Mouse (Mus musculus): ENCODE data around the gene Cryzl1. TPM values are rescaled to one million over a fixed set of nuclear protein-coding genes. Genes with fewer than 3 reads are reported as not detected.

Cryzl1 gene
- 10 to 100 TPM; 65.7 to 82.1 TPM for polyA plus RNA-seq (2017; shearing (Covaris generic))

- peak; percentile 79 for ATAC-seq
Measured at GRCm38 (mm10) chr16:91728123-91729065, at the start of gene Cryzl1. Cryzl1 (minus strand) TSS chr16:91728975.

- no peak for ATAC-seq
Measured at GRCm38 (mm10) chr16:91772586-91772985, 43.8 kb upstream of the Cryzl1 start.

GRCm38 (mm10) chr16:91771334-91771733 is 42.6 kb upstream of the Cryzl1 start:
- ATAC-seq: no peak

GRCm38 (mm10) chr16:91770662-91771061 is 41.9 kb upstream of the Cryzl1 start:
- no peak for ATAC-seq

DNA sequence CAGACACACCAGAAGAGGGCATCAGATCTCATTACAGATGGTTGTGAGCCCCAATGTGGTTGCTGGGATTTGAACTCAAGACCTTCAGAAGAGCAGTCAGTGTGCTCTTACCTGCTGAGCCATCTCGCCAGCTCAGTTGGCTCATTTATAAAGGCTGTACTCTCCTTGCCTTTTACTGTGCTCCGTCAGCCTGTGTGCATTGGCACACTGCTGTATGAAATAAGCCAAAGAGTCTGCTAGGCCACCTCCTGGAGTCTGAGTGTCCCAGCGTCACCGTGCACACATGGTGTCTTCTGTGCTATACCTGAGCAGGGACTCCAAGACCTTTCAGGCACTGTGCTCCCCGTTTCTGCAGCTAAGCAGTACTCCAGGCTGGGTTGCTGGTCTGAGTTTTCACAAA is 41.1 kb upstream of the Cryzl1 start:
- ATAC-seq: no peak

DNA sequence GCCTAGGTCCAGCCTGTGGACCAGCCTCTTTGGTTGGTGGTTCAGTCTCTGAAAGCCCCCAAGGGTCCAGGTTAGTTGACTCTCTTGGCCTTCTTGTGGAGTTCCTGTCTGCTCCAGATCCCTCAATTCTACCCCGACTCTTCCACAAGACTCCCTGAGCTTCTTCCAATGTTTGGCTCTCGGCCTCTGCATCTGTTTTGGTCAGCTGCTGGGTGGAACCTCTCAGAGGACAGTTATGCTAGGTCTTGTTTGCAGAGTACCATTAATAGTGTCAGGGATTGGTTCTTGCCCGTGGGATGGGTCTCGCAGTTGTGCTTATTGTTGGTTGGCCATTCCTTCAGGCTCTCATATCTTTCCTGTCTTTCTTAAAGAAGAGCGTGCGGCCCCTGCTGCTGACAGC is 39.8 kb upstream of the Cryzl1 start:
- ATAC-seq: no peak

DNA sequence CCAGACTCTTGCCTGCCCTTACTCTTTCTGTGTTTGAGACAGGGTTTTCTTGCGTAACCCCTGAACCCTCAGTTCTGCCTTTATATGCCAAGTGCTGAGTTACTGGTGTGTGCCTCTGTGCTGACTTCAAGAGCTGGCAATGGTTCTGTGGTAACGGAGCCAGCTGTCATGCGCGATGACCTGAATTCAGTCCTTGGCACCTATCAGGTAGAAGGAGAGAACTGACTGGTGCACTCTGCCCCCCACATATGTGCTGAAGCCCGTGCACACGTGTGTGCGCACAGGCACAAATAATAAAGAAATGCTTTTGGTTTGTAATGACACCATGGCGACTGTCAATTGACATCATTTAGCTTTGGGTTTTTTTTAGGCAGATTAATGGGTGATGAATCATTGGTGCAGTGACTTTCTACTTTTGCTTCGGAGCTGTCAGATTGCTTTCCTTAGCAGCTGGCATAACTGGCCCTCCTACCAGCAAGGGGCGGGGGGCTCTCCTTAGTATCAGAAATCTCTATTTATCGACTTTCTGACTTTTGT is 38.5 kb upstream of the Cryzl1 start:
- ATAC-seq: no peak

- no peak for ATAC-seq
Measured at GRCm38 (mm10) chr16:91765816-91766210, 37.0 kb upstream of the Cryzl1 start.

DNA sequence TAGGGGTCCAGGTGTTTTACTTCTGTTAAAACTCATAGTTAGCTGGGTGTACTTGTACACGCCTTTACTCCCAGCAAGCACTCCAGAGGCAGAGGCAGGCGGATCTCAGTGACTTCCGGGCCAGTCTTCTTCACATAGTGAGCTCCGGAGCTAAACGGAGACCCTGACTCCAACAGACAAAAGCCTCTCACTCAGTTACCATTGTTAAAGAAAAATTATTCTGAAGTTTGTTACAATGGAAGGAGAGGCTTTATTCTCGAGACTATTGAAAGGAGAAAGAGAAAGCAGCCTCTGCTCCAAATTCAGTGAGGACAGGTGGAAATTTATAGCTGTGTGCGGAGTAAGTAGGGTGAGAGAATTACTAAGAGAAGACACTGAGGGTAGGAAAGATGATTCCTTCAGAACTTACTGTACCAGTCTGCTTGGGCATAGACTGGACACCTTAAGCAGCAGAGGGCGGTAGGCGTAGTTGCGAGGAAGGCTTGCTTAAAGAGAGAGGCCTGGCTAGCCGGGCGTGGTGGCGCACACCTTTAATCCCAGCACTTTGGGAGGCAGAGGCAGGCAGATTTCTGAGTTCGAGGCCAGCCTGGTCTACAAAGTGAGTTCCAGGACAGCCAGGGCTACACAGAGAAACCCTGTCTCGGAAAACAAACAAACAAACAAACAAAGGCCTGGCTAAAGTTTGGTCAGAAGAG is 36.5 kb upstream of the Cryzl1 start:
- no peak for ATAC-seq

- no peak for ATAC-seq
Measured at GRCm38 (mm10) chr16:91764414-91764813, 35.6 kb upstream of the Cryzl1 start.

DNA sequence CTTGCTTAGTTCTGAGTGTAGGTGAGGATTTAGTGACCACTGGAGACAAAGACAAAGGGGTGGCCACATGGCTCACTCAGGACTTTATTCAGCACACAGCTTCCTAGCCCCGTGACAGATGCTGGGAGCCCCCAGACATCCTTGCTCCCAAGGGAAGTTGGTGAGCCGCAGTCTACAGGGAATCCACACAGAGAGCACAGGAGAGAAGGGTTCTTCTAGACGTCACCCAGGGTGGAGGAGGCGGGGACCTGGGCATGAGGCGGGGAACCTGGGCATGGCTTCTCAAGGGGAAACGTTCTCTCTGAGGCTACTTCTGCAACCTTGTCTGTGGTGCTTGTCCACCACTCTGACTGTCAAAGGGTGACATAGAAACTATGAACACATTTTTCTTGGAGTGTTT is 35.2 kb upstream of the Cryzl1 start:
- no peak for ATAC-seq

GRCm38 (mm10) chr16:91762476-91762875 is 33.7 kb upstream of the Cryzl1 start:
- ATAC-seq: no peak

GRCm38 (mm10) chr16:91761761-91762160 is 33.0 kb upstream of the Cryzl1 start:
- ATAC-seq: no peak

- ATAC-seq: no peak
Measured at GRCm38 (mm10) chr16:91761202-91761601, 32.4 kb upstream of the Cryzl1 start.

GRCm38 (mm10) chr16:91754957-91755356 is 26.2 kb upstream of the Cryzl1 start:
- ATAC-seq: peak; percentile 89

- no peak for ATAC-seq
Measured at GRCm38 (mm10) chr16:91753611-91754010, 24.8 kb upstream of the Cryzl1 start.

GRCm38 (mm10) chr16:91751644-91752385 is 23.0 kb upstream of the Cryzl1 start:
- ATAC-seq: no peak

DNA sequence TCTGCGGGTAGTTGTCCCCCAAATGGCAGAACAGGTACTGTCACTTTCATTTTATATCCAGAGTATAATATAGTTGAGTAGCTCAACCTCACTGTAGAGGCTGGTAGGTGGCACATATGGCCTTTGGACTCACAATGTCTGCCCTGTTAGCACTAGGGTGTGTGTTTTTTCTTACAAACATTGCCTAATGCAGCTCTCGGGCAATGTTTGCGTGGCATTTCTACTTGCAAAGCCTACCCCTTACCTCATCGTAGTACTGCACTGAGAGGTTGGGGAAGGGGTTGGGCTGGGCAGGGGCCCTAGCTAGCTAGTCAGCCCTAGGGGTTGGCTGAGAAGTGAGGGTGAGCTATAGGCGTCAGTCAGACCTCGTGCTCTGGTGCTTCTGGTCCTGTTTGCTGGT is 18.8 kb upstream of the Cryzl1 start:
- ATAC-seq: no peak

DNA sequence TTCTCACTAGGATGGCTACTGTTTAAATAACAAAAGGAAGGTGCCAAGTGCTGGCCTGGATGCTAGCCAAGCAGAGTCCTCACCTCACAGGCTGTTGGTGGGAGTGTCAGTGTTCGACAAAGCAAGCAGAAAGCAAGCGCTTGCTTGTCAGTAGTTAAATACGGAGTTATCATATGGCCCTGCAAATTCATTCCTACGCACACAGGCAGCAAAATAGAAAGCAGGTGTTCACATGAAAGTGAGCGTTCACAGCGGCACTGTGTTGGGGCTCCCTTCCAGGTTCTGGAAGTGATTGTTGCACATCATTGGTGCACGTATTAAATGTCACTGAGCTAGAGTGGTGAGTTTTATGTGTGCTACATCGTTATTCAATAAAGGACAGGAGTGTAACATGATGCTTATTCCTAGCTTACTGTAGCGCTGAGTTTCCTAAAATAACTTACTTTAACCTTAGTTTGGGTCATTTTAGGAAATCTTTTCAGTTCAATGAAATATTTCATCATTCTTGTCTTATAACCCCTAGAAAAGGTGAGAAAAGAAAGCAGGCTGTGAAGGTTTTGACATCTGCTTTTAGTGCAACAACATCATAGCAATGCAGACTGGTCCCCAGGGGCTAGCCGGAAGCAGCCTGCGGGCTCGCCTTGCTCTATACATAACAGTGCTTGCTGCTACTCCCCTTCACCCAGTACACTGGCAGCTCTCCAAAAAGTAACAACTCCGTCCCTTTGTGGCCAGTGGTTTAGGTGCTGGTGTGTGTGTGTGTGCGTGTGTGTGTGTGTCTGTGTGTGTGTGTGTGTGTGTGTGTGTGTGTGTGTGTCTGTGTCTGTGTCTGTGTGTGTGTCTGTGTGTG is 17.6 kb upstream of the Cryzl1 start:
- peak; percentile 45 for ATAC-seq

- ATAC-seq: no peak
Measured at GRCm38 (mm10) chr16:91743055-91743454, 14.3 kb upstream of the Cryzl1 start.

GRCm38 (mm10) chr16:91740918-91741255 is 12.1 kb upstream of the Cryzl1 start:
- ATAC-seq: no peak

Data from CD4-positive, CD25-positive, alpha-beta regulatory T cell, adult 4 months (primary cell).